In genomic region chr2:148312255-148312654, GRCm38 (mm10) we compare ENCODE assay signal across 26 mouse cellular contexts.
"Had no signal": no experiment of that assay in that cellular context is flagged by ENCODE, and none has a peak within 500 bp of the region (broad histone marks: within the 10 kb centered on the region; RNA-seq: fewer than 3 reads in every experiment).

No protein-coding gene starts in this region.

- H3K27me3 ChIP-seq: hindbrain, embryonic 12.5 days; intestine, embryonic 15.5 days; liver, embryonic 13.5 days had no signal

- DNase-seq: gastrocnemius, adult 2 months; gastrocnemius, postnatal 10 days; gastrocnemius, postnatal 25 days; heart, adult 18-20 months; heart, postnatal 10 days; heart, postnatal 4 days; kidney, adult 18-20 months; kidney, adult 8-10 months; kidney, postnatal 10 days; kidney, postnatal 25 days; kidney, postnatal 4 days; layer of hippocampus, adult 9-11 months; liver; liver, embryonic 13.5 days had no signal

- H3K9ac ChIP-seq: heart, embryonic 12.5 days; hindbrain, embryonic 12.5 days; hindbrain, embryonic 14.5 days; intestine, embryonic 15.5 days; limb, embryonic 12.5 days; liver, embryonic 13.5 days had no signal

- H3K4me1 ChIP-seq: heart, embryonic 10.5 days; heart, embryonic 12.5 days; hindbrain, embryonic 10.5 days; hindbrain, embryonic 12.5 days; intestine, embryonic 15.5 days; limb, embryonic 10.5 days; limb, embryonic 12.5 days; liver, embryonic 13.5 days had no signal

- H3K36me3 ChIP-seq: heart, embryonic 10.5 days; heart, embryonic 12.5 days; hindbrain, embryonic 10.5 days; hindbrain, embryonic 12.5 days; intestine, embryonic 15.5 days; limb, embryonic 10.5 days; limb, embryonic 12.5 days; liver, embryonic 13.5 days had no signal

- H3K27ac ChIP-seq: gastrocnemius, adult 2 months; heart, embryonic 10.5 days; hindbrain, embryonic 10.5 days; hindbrain, embryonic 12.5 days; hindbrain, embryonic 14.5 days; intestine, embryonic 15.5 days; limb, embryonic 10.5 days; limb, embryonic 12.5 days; liver, embryonic 13.5 days had no signal

- ATAC-seq: hindbrain, embryonic 16.5 days; inflammation-experienced regulatory T-cells, adult 6 months; intestine, embryonic 15.5 days; intestine, postnatal 0 days had no signal

- H3K4me2 ChIP-seq: heart, embryonic 12.5 days; hindbrain, embryonic 12.5 days; hindbrain, embryonic 14.5 days; intestine, embryonic 15.5 days; limb, embryonic 12.5 days; liver, embryonic 11.5 days; liver, embryonic 13.5 days had no signal

- H3K9me3 ChIP-seq: heart, embryonic 10.5 days; heart, embryonic 12.5 days; hindbrain, embryonic 10.5 days; hindbrain, embryonic 12.5 days; intestine, embryonic 15.5 days; limb, embryonic 10.5 days; limb, embryonic 12.5 days; liver, embryonic 13.5 days had no signal

- H3K4me3 ChIP-seq: gastrocnemius, adult 2 months; heart, embryonic 10.5 days; heart, embryonic 12.5 days; hindbrain, embryonic 10.5 days; hindbrain, embryonic 12.5 days; intestine, embryonic 15.5 days; limb, embryonic 10.5 days; limb, embryonic 12.5 days; liver, embryonic 13.5 days had no signal
